Mouse (Mus musculus): ENCODE results near the gene Ppdpf. TPM values are rescaled to one million over a fixed set of nuclear protein-coding genes. Genes with fewer than 3 reads are reported as not detected.
A peak's percentile ranks its signal among the peaks of the same experiment; 100 is the strongest.

Ppdpf gene
- 300 and 340 TPM in 2 replicates for total RNA-seq (2014; rRNA removed)
- 329 and 347 TPM in 2 replicates for polyA plus RNA-seq (2015; fragmentation: Nextera tagmentation; extraction: Ambion mirVana)

- Histone ChIP-seq H3K4me3 (ENCODE audit: low read length) (peak within 1 kb of the TSS; percentile 70), H3K4me2 (ENCODE audit: low read depth, low read length) (peak within 1 kb of the TSS; percentile 64), H3K36me3 (ENCODE audit: insufficient read depth, low read length) (no peaks in the 10 kb centered on the region), H3K27me3 (ENCODE audit: insufficient read depth, low read length) (no peaks in the 10 kb centered on the region), H3K9ac (replicated peaks; ENCODE audit: low read length) (peak within 1 kb of the TSS; percentile 91), H3K4me1 (ENCODE audit: insufficient read depth, low read length) (0 out of 2 replicates have a peak, but pooled peaks cover 2% of the 10 kb centered on the region), H3K9me3 (ENCODE audit: low read length) (no peaks in the 10 kb centered on the region), H3K27ac (peak within 1 kb of the TSS; percentile 98)
- DNase-seq (ENCODE audit: low spot score) (peak; percentile 94), ATAC-seq (peak; percentile 88)
- TF ChIP-seq CTCF (IDR thresholded peaks at IDR 0.05; ENCODE audit: low read depth): peak; percentile 50
- under 1% methylated on average over 61 of the region's 64 CpGs for WGBS
Observed at GRCm38 (mm10) chr2:181187121-181188000, at the start of gene Ppdpf. Ppdpf (plus strand) TSS chr2:181187247.

GRCm38 (mm10) chr2:181139641-181140193 lies 47.3 kb upstream of the Ppdpf start:
- Histone ChIP-seq H3K4me2 (ENCODE audit: low read depth, low read length) (no peak overlapping the region), H3K36me3 (ENCODE audit: insufficient read depth, low read length) (no peaks in the 10 kb centered on the region), H3K9me3 (ENCODE audit: low read length) (no peaks in the 10 kb centered on the region), H3K4me1 (ENCODE audit: insufficient read depth, low read length) (no peaks in the 10 kb centered on the region; the same call in 1 of the 2 replicates), H3K9ac (replicated peaks; ENCODE audit: low read length) (no peak overlapping the region), H3K4me3 (ENCODE audit: low read length) (no peak overlapping the region), H3K27ac (no peak overlapping the region), H3K27me3 (ENCODE audit: insufficient read depth, low read length) (no peaks in the 10 kb centered on the region)
- 68% methylated on average over 5 of the region's 5 CpGs for WGBS
- no peak for TF ChIP-seq CTCF (IDR thresholded peaks at IDR 0.05; ENCODE audit: low read depth)
- peak; percentile 27; the same call in 1 of the 2 replicates for ATAC-seq
- peak; percentile 50 for DNase-seq (ENCODE audit: low spot score)

- H3K9ac ChIP-seq (replicated peaks; ENCODE audit: low read length): no peak overlapping the region
- H3K9me3 ChIP-seq (ENCODE audit: low read length): no peaks in the 10 kb centered on the region
- DNase-seq (ENCODE audit: low spot score) (no peak), ATAC-seq (no peak)
- H3K27me3 ChIP-seq (ENCODE audit: insufficient read depth, low read length): no peaks in the 10 kb centered on the region
- H3K27ac ChIP-seq: no peak overlapping the region
- H3K4me1 ChIP-seq (ENCODE audit: insufficient read depth, low read length): no peaks in the 10 kb centered on the region
- WGBS: 59% methylated on average over 8 of the region's 8 CpGs
- no peak overlapping the region for H3K4me2 ChIP-seq (ENCODE audit: low read depth, low read length)
- H3K36me3 ChIP-seq (ENCODE audit: insufficient read depth, low read length): no peaks in the 10 kb centered on the region
- no peak overlapping the region for H3K4me3 ChIP-seq (ENCODE audit: low read length)
- TF ChIP-seq CTCF (IDR thresholded peaks at IDR 0.05; ENCODE audit: low read depth): no peak
Observed at GRCm38 (mm10) chr2:181142703-181143135, 44.3 kb upstream of the Ppdpf start.

GRCm38 (mm10) chr2:181143509-181144276 lies 43.4 kb upstream of the Ppdpf start:
- no peaks in the 10 kb centered on the region for H3K27me3 ChIP-seq (ENCODE audit: insufficient read depth, low read length)
- DNase-seq (ENCODE audit: low spot score) (no peak), ATAC-seq (no peak)
- TF ChIP-seq CTCF (IDR thresholded peaks at IDR 0.05; ENCODE audit: low read depth): no peak
- H3K36me3 ChIP-seq (ENCODE audit: insufficient read depth, low read length): no peaks in the 10 kb centered on the region
- no peaks in the 10 kb centered on the region for H3K9me3 ChIP-seq (ENCODE audit: low read length)
- no peaks in the 10 kb centered on the region for H3K4me1 ChIP-seq (ENCODE audit: insufficient read depth, low read length)
- no peak overlapping the region for H3K4me3 ChIP-seq (ENCODE audit: low read length)
- no peak overlapping the region for H3K27ac ChIP-seq
- no peak overlapping the region for H3K4me2 ChIP-seq (ENCODE audit: low read depth, low read length)
- 67% methylated on average over 2 of the region's 2 CpGs for whole genome bisulfite sequencing
- no peak overlapping the region for H3K9ac ChIP-seq (replicated peaks; ENCODE audit: low read length)

- Histone ChIP-seq H3K27me3 (ENCODE audit: insufficient read depth, low read length) (no peaks in the 10 kb centered on the region), H3K4me1 (ENCODE audit: insufficient read depth, low read length) (no peaks in the 10 kb centered on the region), H3K9me3 (ENCODE audit: low read length) (no peaks in the 10 kb centered on the region), H3K9ac (replicated peaks; ENCODE audit: low read length) (no peak overlapping the region), H3K4me2 (ENCODE audit: low read depth, low read length) (no peak overlapping the region), H3K4me3 (ENCODE audit: low read length) (no peak overlapping the region), H3K27ac (no peak overlapping the region), H3K36me3 (ENCODE audit: insufficient read depth, low read length) (no peaks in the 10 kb centered on the region)
- ATAC-seq: no peak
- TF ChIP-seq CTCF (IDR thresholded peaks at IDR 0.05; ENCODE audit: low read depth): no peak
- no peak for DNase-seq (ENCODE audit: low spot score)
- WGBS: 85% methylated on average over 2 of the region's 2 CpGs
Observed at GRCm38 (mm10) chr2:181144675-181145074, 42.4 kb upstream of the Ppdpf start.

GRCm38 (mm10) chr2:181146976-181147545 lies 40.0 kb upstream of the Ppdpf start:
- Histone ChIP-seq H3K4me3 (ENCODE audit: low read length) (no peak overlapping the region), H3K4me2 (ENCODE audit: low read depth, low read length) (peak overlapping the region; percentile 63), H3K4me1 (ENCODE audit: insufficient read depth, low read length) (no peaks in the 10 kb centered on the region), H3K27ac (no peak overlapping the region), H3K9me3 (ENCODE audit: low read length) (no peaks in the 10 kb centered on the region), H3K9ac (replicated peaks; ENCODE audit: low read length) (no peak overlapping the region), H3K36me3 (ENCODE audit: insufficient read depth, low read length) (no peaks in the 10 kb centered on the region; the same call in 1 of the 2 replicates), H3K27me3 (ENCODE audit: insufficient read depth, low read length) (no peaks in the 10 kb centered on the region)
- no peak for TF ChIP-seq CTCF (IDR thresholded peaks at IDR 0.05; ENCODE audit: low read depth)
- no peak for ATAC-seq
- WGBS: 46% methylated on average over 4 of the region's 4 CpGs
- no peak for DNase-seq (ENCODE audit: low spot score)

Data from hindbrain, postnatal 0 days (tissue).